In genomic region chr8:70876382-70876781, GRCm38 (mm10) we compare ENCODE assay signal across 27 mouse cellular contexts. TPM values are rescaled to one million over a fixed set of nuclear protein-coding genes. Genes with fewer than 3 reads are reported as not detected.
DNase-seq lines count a peak whose midpoint lies in the region; ATAC-seq and TF ChIP-seq lines count a peak whose summit lies in the region.
"Had no signal": no experiment of that assay in that cellular context is flagged by ENCODE, and none has a peak within 500 bp of the region (broad histone marks: within the 10 kb centered on the region; RNA-seq: fewer than 3 reads in every experiment).

No protein-coding gene starts in this region.

- TF ChIP-seq CTCF in layer of hippocampus, adult 2 months (conservative IDR thresholded peaks at IDR 0.05), result 0 out of 2 replicates have a peak, but pooled peaks have one; percentile 5
- no peak for TF ChIP-seq CTCF in thymus, adult 2 months (IDR thresholded peaks at IDR 0.05; ENCODE audit: borderline replicate concordance, control insufficient read depth, extremely low read depth, insufficient read depth, low read length, poor library complexity)

- no peak overlapping the region for H3K4me3 ChIP-seq in layer of hippocampus, adult 2 months
- H3K4me3 ChIP-seq in midbrain, embryonic 11.5 days (ENCODE audit: low read depth, low read length), result no peak overlapping the region
- H3K4me3 ChIP-seq in midbrain, embryonic 13.5 days (replicated peaks), result no peak overlapping the region
- no peak overlapping the region for H3K4me3 ChIP-seq in thymus, adult 2 months (ENCODE audit: control insufficient read depth, insufficient read depth, low read length)
- H3K4me3 ChIP-seq: forebrain, embryonic 10.5 days; forebrain, embryonic 13.5 days; heart, adult 2 months; heart, embryonic 10.5 days; heart, embryonic 13.5 days; hindbrain, embryonic 12.5 days; hindbrain, embryonic 15.5 days had no signal

- no peak overlapping the region for H3K27ac ChIP-seq in layer of hippocampus, adult 2 months
- H3K27ac ChIP-seq in midbrain, embryonic 11.5 days (ENCODE audit: low read depth, low read length), result no peak overlapping the region
- no peak overlapping the region for H3K27ac ChIP-seq in midbrain, embryonic 13.5 days
- H3K27ac ChIP-seq in thymus, adult 2 months (ENCODE audit: control insufficient read depth, insufficient read depth, low read length), result no peak overlapping the region
- H3K27ac ChIP-seq: forebrain, embryonic 10.5 days; forebrain, embryonic 13.5 days; heart, adult 2 months; heart, embryonic 10.5 days; heart, embryonic 13.5 days; hindbrain, embryonic 12.5 days; hindbrain, embryonic 15.5 days had no signal

- H3K9ac ChIP-seq in midbrain, embryonic 11.5 days (ENCODE audit: low read length), result no peak overlapping the region
- H3K9ac ChIP-seq in midbrain, embryonic 13.5 days (replicated peaks), result no peak overlapping the region
- H3K9ac ChIP-seq: forebrain, embryonic 13.5 days; heart, embryonic 13.5 days; hindbrain, embryonic 12.5 days; hindbrain, embryonic 15.5 days had no signal

- 73% methylated on average over 4 of the region's 4 CpGs for WGBS in midbrain, embryonic 11.5 days
- 68% methylated on average over 4 of the region's 4 CpGs for WGBS in midbrain, embryonic 13.5 days
- 86% methylated on average over 4 of the region's 4 CpGs for WGBS in thymus, adult 2 months

- H3K4me1 ChIP-seq in midbrain, embryonic 11.5 days (ENCODE audit: control insufficient read depth, insufficient read depth, low read length), result peaks cover 4% of the 10 kb centered on the region
- peaks cover 17% of the 10 kb centered on the region for H3K4me1 ChIP-seq in midbrain, embryonic 13.5 days (replicated peaks)
- H3K4me1 ChIP-seq in thymus, adult 2 months (replicated peaks; ENCODE audit: control insufficient read depth, insufficient read depth, low read length), result peaks cover 13% of the 10 kb centered on the region

- DNase-seq in layer of hippocampus, adult 2 months (ENCODE audit: low spot score in 2 of 2), result no peak
- DNase-seq in layer of hippocampus, adult 18-20 months (ENCODE audit: low spot score in 2 of 2), result no peak
- peak; percentile 8 for DNase-seq in midbrain, embryonic 11.5 days (ENCODE audit: low spot score, missing footprints)
- peak; percentile 20 for DNase-seq in thymus, postnatal 4 days
- no peak for DNase-seq in thymus, adult 2 months
- DNase-seq in ZHBTc4 (ENCODE audit: low read depth, low spot score), result peak; percentile 71
- DNase-seq: adrenal gland, adult 2 months; adrenal gland, postnatal 14 days; B cell, adult 2 months; cerebellum, adult 11 months; cerebellum, adult 8-10 months; cerebellum, postnatal 14 days; gastrocnemius, postnatal 10 days; gastrocnemius, postnatal 36 days; heart, adult 2 months; heart, postnatal 14 days had no signal

- no peak for TF ChIP-seq POLR2A in thymus, adult 2 months (IDR thresholded peaks at IDR 0.05; ENCODE audit: control insufficient read depth, extremely low read depth, insufficient read depth, low read length, poor library complexity)

- no peak for ATAC-seq in midbrain, embryonic 11.5 days (ENCODE audit: low FRiP score)
- no peak for ATAC-seq in midbrain, embryonic 13.5 days
- no peak for ATAC-seq in megakaryocyte-erythroid progenitor cell, adult 5-6 weeks (replicated peaks; ENCODE audit: low FRiP score, low TSS enrichment, poor library complexity, severe bottlenecking)
- ATAC-seq: forebrain, embryonic 13.5 days; forebrain, embryonic 16.5 days had no signal

- no peak overlapping the region for H3K4me2 ChIP-seq in midbrain, embryonic 11.5 days
- H3K4me2 ChIP-seq in midbrain, embryonic 13.5 days (replicated peaks), result no peak overlapping the region
- H3K4me2 ChIP-seq: forebrain, embryonic 13.5 days; heart, embryonic 13.5 days; hindbrain, embryonic 12.5 days; hindbrain, embryonic 15.5 days had no signal

- H3K27me3 ChIP-seq in midbrain, embryonic 11.5 days (ENCODE audit: control insufficient read depth, insufficient read depth, low read length), result no peaks in the 10 kb centered on the region
- 0 out of 2 replicates have a peak, but pooled peaks cover 2% of the 10 kb centered on the region for H3K27me3 ChIP-seq in midbrain, embryonic 13.5 days
- H3K27me3 ChIP-seq in thymus, adult 2 months (ENCODE audit: control insufficient read depth, insufficient read depth, low read length), result no peaks in the 10 kb centered on the region
- H3K27me3 ChIP-seq: CH12.LX; hindbrain, embryonic 12.5 days; hindbrain, embryonic 15.5 days had no signal

- no peaks in the 10 kb centered on the region for H3K36me3 ChIP-seq in midbrain, embryonic 11.5 days (ENCODE audit: control insufficient read depth, insufficient read depth, low read length)
- H3K36me3 ChIP-seq in midbrain, embryonic 13.5 days, result no peaks in the 10 kb centered on the region
- H3K36me3 ChIP-seq in thymus, adult 2 months (ENCODE audit: control insufficient read depth, insufficient read depth, low read length), result no peaks in the 10 kb centered on the region
- H3K36me3 ChIP-seq: forebrain, embryonic 10.5 days; heart, embryonic 10.5 days; heart, embryonic 13.5 days; hindbrain, embryonic 12.5 days; hindbrain, embryonic 15.5 days had no signal

- no peaks in the 10 kb centered on the region for H3K9me3 ChIP-seq in midbrain, embryonic 11.5 days (ENCODE audit: control insufficient read depth, low read length)
- H3K9me3 ChIP-seq in midbrain, embryonic 13.5 days, result no peaks in the 10 kb centered on the region
- H3K9me3 ChIP-seq: forebrain, embryonic 10.5 days; forebrain, embryonic 13.5 days; heart, embryonic 10.5 days; heart, embryonic 13.5 days; hindbrain, embryonic 12.5 days; hindbrain, embryonic 15.5 days had no signal

RNA-seq across cellular contexts. Expression of gene Ccdc124, which starts 2.6 kb away (rescaled TPM):
- 10 to 100 TPM; 82.2 to 88.9 TPM for total RNA-seq in layer of hippocampus, adult 2 months (2021)
- 10 to 100 TPM; 93.2 to 98.5 TPM for total RNA-seq in layer of hippocampus, adult 18-20 months (2021)
- polyA plus RNA-seq in midbrain, embryonic 11.5 days (2014; fragmentation: Nextera tagmentation; extraction: Ambion mirVana), result 161 and 166 TPM in 2 replicates
- polyA plus RNA-seq in midbrain, embryonic 13.5 days (2015; fragmentation: Nextera tagmentation; extraction: Ambion mirVana), result 160 TPM in 2 replicates
- 51.8 and 53.4 TPM in 2 replicates for polyA plus RNA-seq in thymus, adult 2 months (2012; rRNA removed)
- total RNA-seq in megakaryocyte-erythroid progenitor cell, adult 5-6 weeks (2014; fragmentation: Nextera tagmentation), result 28.5 and 47.9 TPM in 2 replicates
- total RNA-seq in megakaryocyte-erythroid progenitor cell, adult 5-6 weeks (2017), result 30.8 and 51.1 TPM in 2 replicates

RNA-seq across cellular contexts. Expression of gene Kcnn1, which starts 13.3 kb away (rescaled TPM):
- 10 to 100 TPM; 17.4 to 18.3 TPM for total RNA-seq in layer of hippocampus, adult 2 months (2021)
- total RNA-seq in layer of hippocampus, adult 18-20 months (2021), result 10 to 100 TPM; 19.0 to 20.8 TPM
- 10.9 and 12.4 TPM in 2 replicates for polyA plus RNA-seq in midbrain, embryonic 11.5 days (2014; fragmentation: Nextera tagmentation; extraction: Ambion mirVana)
- 19.6 and 26.9 TPM in 2 replicates for polyA plus RNA-seq in midbrain, embryonic 13.5 days (2015; fragmentation: Nextera tagmentation; extraction: Ambion mirVana)
- 4.2 and 6.4 TPM in 2 replicates for polyA plus RNA-seq in thymus, adult 2 months (2012; rRNA removed)
- 0.32 TPM in 1 of 2 replicates, not detected in the other for total RNA-seq in megakaryocyte-erythroid progenitor cell, adult 5-6 weeks (2014; fragmentation: Nextera tagmentation)
- total RNA-seq in megakaryocyte-erythroid progenitor cell, adult 5-6 weeks (2017), result 2.9 TPM in 1 of 2 replicates, not detected in the other

RNA-seq across cellular contexts. Expression of gene Slc5a5, which starts 16.2 kb away (rescaled TPM):
- 1 to 10 TPM; 5.9 to 8.0 TPM for total RNA-seq in layer of hippocampus, adult 2 months (2021)
- 10 to 100 TPM; 11.1 to 12.9 TPM for total RNA-seq in layer of hippocampus, adult 18-20 months (2021)
- 0.61 and 0.77 TPM in 2 replicates for polyA plus RNA-seq in midbrain, embryonic 11.5 days (2014; fragmentation: Nextera tagmentation; extraction: Ambion mirVana)
- polyA plus RNA-seq in midbrain, embryonic 13.5 days (2015; fragmentation: Nextera tagmentation; extraction: Ambion mirVana), result 0.67 and 0.73 TPM in 2 replicates
- 0.80 and 1.4 TPM in 2 replicates for polyA plus RNA-seq in thymus, adult 2 months (2012; rRNA removed)
- 0.59 TPM in 1 of 2 replicates, not detected in the other for total RNA-seq in megakaryocyte-erythroid progenitor cell, adult 5-6 weeks (2014; fragmentation: Nextera tagmentation)
- not detected in 2 replicates for total RNA-seq in megakaryocyte-erythroid progenitor cell, adult 5-6 weeks (2017)
- total RNA-seq: adrenal gland, postnatal 14 days; heart, adult 2 months; hematopoietic stem cell, adult 5-6 weeks had no signal

RNA-seq across cellular contexts. Expression of gene Rpl18a, which starts 20.8 kb away (rescaled TPM):
- total RNA-seq in layer of hippocampus, adult 2 months (2021), result 100 to 1,000 TPM; 698 to 704 TPM
- 100 to 1,000 TPM; 713 to 785 TPM for total RNA-seq in layer of hippocampus, adult 18-20 months (2021)
- 2,833 and 3,086 TPM in 2 replicates for polyA plus RNA-seq in midbrain, embryonic 11.5 days (2014; fragmentation: Nextera tagmentation; extraction: Ambion mirVana)
- polyA plus RNA-seq in midbrain, embryonic 13.5 days (2015; fragmentation: Nextera tagmentation; extraction: Ambion mirVana), result 2,682 and 2,717 TPM in 2 replicates
- 7,420 and 8,337 TPM in 2 replicates for polyA plus RNA-seq in thymus, adult 2 months (2012; rRNA removed)
- total RNA-seq in megakaryocyte-erythroid progenitor cell, adult 5-6 weeks (2014; fragmentation: Nextera tagmentation), result 6,537 and 6,664 TPM in 2 replicates
- total RNA-seq in megakaryocyte-erythroid progenitor cell, adult 5-6 weeks (2017), result 1,763 and 2,438 TPM in 2 replicates

RNA-seq across cellular contexts. Expression of gene Map1s, which starts 29.4 kb away (rescaled TPM):
- total RNA-seq in layer of hippocampus, adult 2 months (2021), result 10 to 100 TPM; 97.0 to 98.1 TPM
- total RNA-seq in layer of hippocampus, adult 18-20 months (2021), result 100 to 1,000 TPM in 1 of 2 experiments, 10 to 100 TPM in 1; 96.3 to 100 TPM
- polyA plus RNA-seq in midbrain, embryonic 11.5 days (2014; fragmentation: Nextera tagmentation; extraction: Ambion mirVana), result 31.2 and 35.4 TPM in 2 replicates
- 61.0 and 62.5 TPM in 2 replicates for polyA plus RNA-seq in midbrain, embryonic 13.5 days (2015; fragmentation: Nextera tagmentation; extraction: Ambion mirVana)
- 145 and 151 TPM in 2 replicates for polyA plus RNA-seq in thymus, adult 2 months (2012; rRNA removed)
- total RNA-seq in megakaryocyte-erythroid progenitor cell, adult 5-6 weeks (2014; fragmentation: Nextera tagmentation), result 20.5 and 27.9 TPM in 2 replicates
- 9.8 and 11.9 TPM in 2 replicates for total RNA-seq in megakaryocyte-erythroid progenitor cell, adult 5-6 weeks (2017)

Comparison
In these comparisons a context has a peak if more than half of its experiments do, and no peak if none do; other contexts are left out.
1. DNase-seq: peak in midbrain, embryonic 11.5 days (single experiment), thymus, postnatal 4 days (single experiment) and ZHBTc4 (single experiment); none in layer of hippocampus, adult 2 months (0 of 2), layer of hippocampus, adult 18-20 months (0 of 2) and thymus, adult 2 months (single experiment).
2. RNA of gene Kcnn1, which starts 13.3 kb away (total RNA-seq): 19.0 to 20.8 TPM in layer of hippocampus, adult 18-20 months and 17.4 to 18.3 TPM in layer of hippocampus, adult 2 months; 0.32 to 2.9 TPM in megakaryocyte-erythroid progenitor cell, adult 5-6 weeks; every median in the first group is over 4 times any median in the second.
3. RNA of gene Slc5a5, which starts 16.2 kb away (total RNA-seq): 11.1 to 12.9 TPM in layer of hippocampus, adult 18-20 months and 5.9 to 8.0 TPM in layer of hippocampus, adult 2 months; 0.59 TPM in megakaryocyte-erythroid progenitor cell, adult 5-6 weeks; every median in the first group is over 4 times any median in the second.